ENCODE assay signal across 8 mouse cellular contexts in the genomic region with DNA sequence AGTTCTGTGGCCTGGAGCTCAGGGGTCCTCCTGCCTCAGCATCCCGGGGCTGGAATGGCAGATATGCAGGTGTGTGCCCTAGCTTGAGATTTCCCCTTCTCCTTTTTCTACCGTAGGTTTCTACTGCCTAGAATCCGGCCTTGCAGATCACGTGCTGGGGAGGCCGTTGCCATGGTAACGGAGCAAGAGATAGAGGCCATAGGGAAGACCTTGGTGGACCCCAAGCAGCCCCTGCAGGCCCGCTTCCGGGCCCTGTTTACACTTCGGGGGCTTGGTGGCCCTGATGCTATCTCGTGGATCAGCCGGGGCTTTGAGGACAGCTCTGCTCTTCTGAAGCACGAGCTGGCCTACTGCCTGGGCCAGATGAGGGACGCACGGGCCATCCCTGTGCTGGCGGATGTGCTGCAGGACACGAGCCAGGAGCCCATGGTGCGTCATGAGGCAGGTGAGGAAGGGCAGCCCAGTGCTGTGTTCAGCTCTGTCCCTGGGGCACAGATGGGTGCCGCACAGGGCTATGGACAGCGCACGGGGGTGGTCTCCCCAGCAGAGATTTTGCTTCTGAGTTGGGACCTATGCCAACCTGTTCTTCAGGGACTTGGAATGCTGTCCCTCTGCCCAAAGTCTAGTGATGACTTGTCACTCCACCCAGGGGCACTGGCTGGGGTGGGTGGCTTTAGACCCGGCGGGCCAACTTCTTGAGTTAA. TPM values are rescaled to one million over a fixed set of nuclear protein-coding genes. Genes with fewer than 3 reads are reported as not detected.
DNase-seq lines count a peak whose midpoint lies in the region; ATAC-seq and TF ChIP-seq lines count a peak whose summit lies in the region.

No protein-coding gene starts in this region.

- no peaks in the 10 kb centered on the region for H3K9me3 ChIP-seq in limb, embryonic 14.5 days (ENCODE audit: control insufficient read depth, low read length)
- no peaks in the 10 kb centered on the region for H3K9me3 ChIP-seq in stomach, embryonic 16.5 days (replicated peaks; ENCODE audit: control insufficient read depth, low read length)

- H3K36me3 ChIP-seq in limb, embryonic 14.5 days (ENCODE audit: control insufficient read depth, insufficient read depth, low read length) = peaks cover 38% of the 10 kb centered on the region
- peaks cover 6% of the 10 kb centered on the region; the same call in 1 of the 2 replicates for H3K36me3 ChIP-seq in stomach, embryonic 16.5 days (ENCODE audit: control insufficient read depth, insufficient read depth, low read length)

- H3K27me3 ChIP-seq in limb, embryonic 14.5 days (ENCODE audit: control insufficient read depth, insufficient read depth, low read length) = no peaks in the 10 kb centered on the region
- no peaks in the 10 kb centered on the region for H3K27me3 ChIP-seq in stomach, embryonic 16.5 days (ENCODE audit: control insufficient read depth, insufficient read depth, low read length)

- no peak overlapping the region for H3K9ac ChIP-seq in limb, embryonic 14.5 days (ENCODE audit: low read depth, low read length, severe bottlenecking)
- peak overlapping the region; percentile 90; the same call in 1 of the 2 replicates for H3K9ac ChIP-seq in stomach, embryonic 16.5 days (ENCODE audit: low read length)

- no peak overlapping the region for H3K27ac ChIP-seq in limb, embryonic 14.5 days (replicated peaks; ENCODE audit: low read depth, low read length)
- H3K27ac ChIP-seq in stomach, embryonic 16.5 days (ENCODE audit: low read length) = no peak overlapping the region

- no peak for TF ChIP-seq POLR2A in limb, embryonic 14.5 days (IDR thresholded peaks at IDR 0.05; ENCODE audit: borderline replicate concordance, extremely low read depth, insufficient read depth, insufficient read length)

- ATAC-seq in limb, embryonic 14.5 days (ENCODE audit: low FRiP score, low read depth) = no peak
- ATAC-seq in stomach, embryonic 16.5 days (ENCODE audit: insufficient read depth, low FRiP score) = no peak
- no peak for ATAC-seq in frontal cortex, adult (ENCODE audit: low TSS enrichment)

- H3K4me3 ChIP-seq in limb, embryonic 14.5 days (replicated peaks; ENCODE audit: low read length) = peak overlapping the region; percentile 94; the same call in 1 of the 2 replicates
- peak overlapping the region; percentile 96 for H3K4me3 ChIP-seq in stomach, embryonic 16.5 days (replicated peaks; ENCODE audit: low read length)

- DNase-seq in cerebellum, adult 9-11 months = peak; percentile 67
- DNase-seq in cerebellum, adult 11-12 months = no peak
- peak; percentile 62 for DNase-seq in ovary, postnatal 36 days (ENCODE audit: low spot score)
- DNase-seq in ovary, postnatal 10 days (ENCODE audit: low spot score) = no peak
- no peak for DNase-seq in limb, embryonic 14.5 days (ENCODE audit: low spot score)
- no peak for DNase-seq in embryo, embryonic 11 days

- peak overlapping the region; percentile 86; the same call in 1 of the 2 replicates for H3K4me2 ChIP-seq in limb, embryonic 14.5 days (replicated peaks; ENCODE audit: low read depth, low read length, severe bottlenecking)
- H3K4me2 ChIP-seq in stomach, embryonic 16.5 days (ENCODE audit: low read depth, low read length) = peak overlapping the region; percentile 93

- 88% methylated on average over 19 of the region's 22 CpGs for WGBS in limb, embryonic 14.5 days
- 66% methylated on average over 22 of the region's 22 CpGs for WGBS in stomach, embryonic 16.5 days

- H3K4me1 ChIP-seq in limb, embryonic 14.5 days (ENCODE audit: control insufficient read depth, insufficient read depth, low read length) = peaks cover 10% of the 10 kb centered on the region
- peaks cover 19% of the 10 kb centered on the region for H3K4me1 ChIP-seq in stomach, embryonic 16.5 days (ENCODE audit: control insufficient read depth, insufficient read depth, low read length)

RNA-seq across cellular contexts. Expression of gene Gm48551, which starts 1.5 kb away (rescaled TPM):
- polyA plus RNA-seq in limb, embryonic 14.5 days (2012; rRNA removed) = 4.3 and 5.0 TPM in 2 replicates
- 1.1 and 2.9 TPM in 2 replicates for polyA plus RNA-seq in limb, embryonic 14.5 days (2014; fragmentation: Nextera tagmentation; extraction: Ambion mirVana)
- 3.0 and 3.8 TPM in 2 replicates for polyA plus RNA-seq in stomach, embryonic 16.5 days (2015; fragmentation: Nextera tagmentation; extraction: Ambion mirVana)

RNA-seq across cellular contexts. Expression of gene Dohh, which starts 1.5 kb away (rescaled TPM):
- 54.3 and 66.7 TPM in 2 replicates for polyA plus RNA-seq in limb, embryonic 14.5 days (2012; rRNA removed)
- 60.0 and 63.7 TPM in 2 replicates for polyA plus RNA-seq in limb, embryonic 14.5 days (2014; fragmentation: Nextera tagmentation; extraction: Ambion mirVana)
- 77.4 and 79.6 TPM in 2 replicates for polyA plus RNA-seq in stomach, embryonic 16.5 days (2015; fragmentation: Nextera tagmentation; extraction: Ambion mirVana)

RNA-seq across cellular contexts. Expression of gene Gm48552, which starts 3.0 kb away (rescaled TPM):
- polyA plus RNA-seq in limb, embryonic 14.5 days (2012; rRNA removed) = 6.8 and 9.5 TPM in 2 replicates
- 0.99 and 1.2 TPM in 2 replicates for polyA plus RNA-seq in limb, embryonic 14.5 days (2014; fragmentation: Nextera tagmentation; extraction: Ambion mirVana)
- 1.3 and 1.5 TPM in 2 replicates for polyA plus RNA-seq in stomach, embryonic 16.5 days (2015; fragmentation: Nextera tagmentation; extraction: Ambion mirVana)

RNA-seq across cellular contexts. Expression of gene Smim24, which starts 7.1 kb away (rescaled TPM):
- polyA plus RNA-seq in limb, embryonic 14.5 days (2012; rRNA removed) = 7.5 and 7.8 TPM in 2 replicates
- 4.3 and 4.6 TPM in 2 replicates for polyA plus RNA-seq in limb, embryonic 14.5 days (2014; fragmentation: Nextera tagmentation; extraction: Ambion mirVana)
- 61.8 and 65.3 TPM in 2 replicates for polyA plus RNA-seq in stomach, embryonic 16.5 days (2015; fragmentation: Nextera tagmentation; extraction: Ambion mirVana)

RNA-seq across cellular contexts. Expression of gene Fzr1, which starts 7.4 kb away (rescaled TPM):
- 109 and 142 TPM in 2 replicates for polyA plus RNA-seq in limb, embryonic 14.5 days (2012; rRNA removed)
- 92.8 and 95.5 TPM in 2 replicates for polyA plus RNA-seq in limb, embryonic 14.5 days (2014; fragmentation: Nextera tagmentation; extraction: Ambion mirVana)
- 69.2 and 79.0 TPM in 2 replicates for polyA plus RNA-seq in stomach, embryonic 16.5 days (2015; fragmentation: Nextera tagmentation; extraction: Ambion mirVana)

Comparison
In these comparisons a context has a peak if more than half of its experiments do, and no peak if none do; other contexts are left out.
1. DNase-seq: peak in cerebellum, adult 9-11 months (single experiment) and ovary, postnatal 36 days (single experiment); none in cerebellum, adult 11-12 months (single experiment), ovary, postnatal 10 days (single experiment), limb, embryonic 14.5 days (single experiment) and embryo, embryonic 11 days (single experiment).